Mouse (Mus musculus) thymus, adult 2 months (tissue): Measurements from ENCODE around the gene Dmwd. TPM values are rescaled to one million over a fixed set of nuclear protein-coding genes. Genes with fewer than 3 reads are reported as not detected.
"Not testable (repeated sequence)": the region's sequence is repeated elsewhere in the genome, so short reads cannot be mapped to it uniquely, and the experiment has no call there.

ENCODE experiments used
- DNase-seq: peaks from one replicate; pipeline ENCODE4 v3.0.0; 2021
- H3K27ac ChIP-seq: fragments of 200-500 bp; 2 replicates; pipeline ENCODE4 v1.5.1; 2012; ENCODE audit warnings: low read length, control low read depth; ENCODE audit not compliant: control insufficient read depth, insufficient read depth
- H3K27me3 ChIP-seq: fragments of 200-500 bp; 2 replicates; pipeline ENCODE4 v1.6.1; 2012; ENCODE audit warnings: mild to moderate bottlenecking, low read length, moderate library complexity, mixed read lengths; ENCODE audit not compliant: control insufficient read depth, insufficient read depth
- H3K36me3 ChIP-seq: fragments of 200-500 bp; 2 replicates; pipeline ENCODE4 v1.6.1; 2012; ENCODE audit warnings: mild to moderate bottlenecking, low read length, moderate library complexity; ENCODE audit not compliant: control insufficient read depth, insufficient read depth
- H3K4me1 ChIP-seq: fragments of 200-500 bp; replicated peaks from 2 replicates; pipeline ENCODE4 v1.6.1; 2012; ENCODE audit warnings: low read length; ENCODE audit not compliant: control insufficient read depth, insufficient read depth
- H3K4me3 ChIP-seq: fragments of 200-500 bp; 2 replicates; pipeline ENCODE4 v1.5.1; 2012; ENCODE audit warnings: mild to moderate bottlenecking, low read length, control low read depth, moderate library complexity; ENCODE audit not compliant: control insufficient read depth, insufficient read depth
- CTCF ChIP-seq: fragments of 200-500 bp; IDR thresholded peaks from 2 replicates; pipeline ENCODE4 v1.5.1; 2012; ENCODE audit warnings: mild to moderate bottlenecking, control low read depth, low read length, moderate library complexity, borderline replicate concordance; ENCODE audit not compliant: control insufficient read depth, poor library complexity, insufficient read depth; ENCODE audit errors: extremely low read depth
- POLR2A ChIP-seq: fragments of 200-500 bp; IDR thresholded peaks from 2 replicates; pipeline ENCODE4 v1.6.1; 2012; ENCODE audit warnings: mild to moderate bottlenecking, low read length, control low read depth, moderate library complexity; ENCODE audit not compliant: control insufficient read depth, poor library complexity, insufficient read depth; ENCODE audit errors: extremely low read depth
- WGBS: fragments of 180-500 bp; shearing (Covaris S2); methylation state at CpG from one replicate; pipeline ENCODE4 v1.1.7; 2018; 5-methylcytosine and 5-hydroxymethylcytosine counted together
- polyA plus RNA-seq: library from polyadenylated mRNA; depleted of rRNA; stranded (reverse); fragments of >200 nt; gene quantifications from 2 replicates; pipeline ENCODE4 v1.2.3, GENCODE M21; 2012

The Dmwd gene
- polyA plus RNA-seq, 1 experiment = 55.6 TPM

- Histone ChIP-seq H3K4me3 (no peak overlapping the region), H3K36me3 (no peaks in the 10 kb centered on the region), H3K27ac (no peak overlapping the region), H3K4me1 (no peaks in the 10 kb centered on the region), H3K27me3 (peaks cover 13% of the 10 kb centered on the region; the same call in 1 of the 2 replicates)
- TF ChIP-seq POLR2A = no peak
- no peak for TF ChIP-seq CTCF
- DNase-seq = peak; percentile 78
- 0% methylated on average over 2 of the region's 2 CpGs for WGBS
These were observed 7.3 kb upstream of the Dmwd start for GRCm38 (mm10) chr7:19068707-19069106.

- no peak for DNase-seq
- TF ChIP-seq POLR2A = no peak
- TF ChIP-seq CTCF = no peak
- WGBS = 52% methylated on average over 3 of the region's 3 CpGs
- H3K4me1 ChIP-seq = no peaks in the 10 kb centered on the region
- no peak overlapping the region for H3K27ac ChIP-seq
- H3K4me3 ChIP-seq = no peak overlapping the region
- H3K27me3 ChIP-seq = peaks cover 10% of the 10 kb centered on the region; the same call in 1 of the 2 replicates
- no peaks in the 10 kb centered on the region for H3K36me3 ChIP-seq
These were observed 6.5 kb upstream of the Dmwd start for GRCm38 (mm10) chr7:19069500-19069899.

- H3K4me1 ChIP-seq, H3K27me3 ChIP-seq, H3K36me3 ChIP-seq, H3K27ac ChIP-seq, H3K4me3 ChIP-seq, DNase-seq: not testable (repeated sequence)
- 37% methylated on average over 3 of the region's 3 CpGs for WGBS
These were observed 5.0 kb upstream of the Dmwd start for GRCm38 (mm10) chr7:19071024-19071423.

- DNase-seq = peak; percentile 65
These were observed 2.5 kb upstream of the Dmwd start for GRCm38 (mm10) chr7:19073504-19073903.

GRCm38 (mm10) chr7:19074494-19074893 is 1.5 kb upstream of the Dmwd start:
- no peak for DNase-seq
- H3K27me3 ChIP-seq = peaks cover 11% of the 10 kb centered on the region; the same call in 1 of the 2 replicates
- 95% methylated on average over 6 of the region's 6 CpGs for WGBS
- no peaks in the 10 kb centered on the region for H3K36me3 ChIP-seq
- no peak overlapping the region for H3K4me3 ChIP-seq
- H3K4me1 ChIP-seq = peaks cover 24% of the 10 kb centered on the region
- TF ChIP-seq POLR2A (no peak), CTCF (no peak)
- no peak overlapping the region for H3K27ac ChIP-seq

More at GRCm38 (mm10) chr7:19073504-19073903, 2.5 kb upstream of the Dmwd start:
- Histone ChIP-seq H3K4me3 (no peak overlapping the region), H3K4me1 (peaks cover 24% of the 10 kb centered on the region), H3K27ac (no peak overlapping the region), H3K27me3 (peaks cover 11% of the 10 kb centered on the region; the same call in 1 of the 2 replicates), H3K36me3 (no peaks in the 10 kb centered on the region)
- 67% methylated on average over 9 of the region's 9 CpGs for WGBS
- TF ChIP-seq POLR2A = no peak
- peak; percentile 73; the same call in 1 of the 2 replicates for TF ChIP-seq CTCF

GRCm38 (mm10) chr7:19075231-19075630 is 796 bp upstream of the Dmwd start:
- TF ChIP-seq POLR2A (no peak), CTCF (no peak)
- 52% methylated on average over 5 of the region's 5 CpGs for WGBS
- DNase-seq = no peak
- no peaks in the 10 kb centered on the region for H3K36me3 ChIP-seq
- no peak overlapping the region; the same call in 1 of the 2 replicates for H3K4me3 ChIP-seq
- peaks cover 24% of the 10 kb centered on the region for H3K4me1 ChIP-seq
- H3K27ac ChIP-seq = no peak overlapping the region
- H3K27me3 ChIP-seq = peaks cover 11% of the 10 kb centered on the region; the same call in 1 of the 2 replicates

GRCm38 (mm10) chr7:19076586-19076991 is 562 bp downstream of the Dmwd start:
- H3K4me1 ChIP-seq = peaks cover 24% of the 10 kb centered on the region
- H3K4me3 ChIP-seq = peak overlapping the region; percentile 41
- H3K27ac ChIP-seq = no peak overlapping the region
- WGBS = 1% methylated on average over 22 of the region's 22 CpGs
- peak; percentile 28 for DNase-seq
- TF ChIP-seq CTCF (no peak), POLR2A (no peak)
- H3K27me3 ChIP-seq = peaks cover 11% of the 10 kb centered on the region; the same call in 1 of the 2 replicates
- H3K36me3 ChIP-seq = no peaks in the 10 kb centered on the region
